Mouse (Mus musculus) embryo, embryonic 11 days (tissue): ENCODE data around the gene Mrps27.
A peak's percentile ranks its signal among the peaks of the same experiment; 100 is the strongest.
"Not testable (repeated sequence)": the region's sequence is repeated elsewhere in the genome, so short reads cannot be mapped to it uniquely, and the experiment has no call there.

Experiments used
- DNase-seq: peaks from one replicate; pipeline ENCODE4 v3.0.0-alpha.2; 2015

The Mrps27 gene

GRCm38 (mm10) chr13:99344599-99345575, at the start of gene Mrps27, which contains the start of gene Ptcd2:
TSS of gene Mrps27 (plus strand) at chr13:99344786.
TSS of gene Ptcd2 (minus strand) at chr13:99344705.
- peak; percentile 97 for DNase-seq

- no peak for DNase-seq
Measured at GRCm38 (mm10) chr13:99299921-99300320, 44.7 kb upstream of the Mrps27 start.

GRCm38 (mm10) chr13:99303846-99304245, 40.7 kb upstream of the Mrps27 start:
- DNase-seq = no peak

DNA sequence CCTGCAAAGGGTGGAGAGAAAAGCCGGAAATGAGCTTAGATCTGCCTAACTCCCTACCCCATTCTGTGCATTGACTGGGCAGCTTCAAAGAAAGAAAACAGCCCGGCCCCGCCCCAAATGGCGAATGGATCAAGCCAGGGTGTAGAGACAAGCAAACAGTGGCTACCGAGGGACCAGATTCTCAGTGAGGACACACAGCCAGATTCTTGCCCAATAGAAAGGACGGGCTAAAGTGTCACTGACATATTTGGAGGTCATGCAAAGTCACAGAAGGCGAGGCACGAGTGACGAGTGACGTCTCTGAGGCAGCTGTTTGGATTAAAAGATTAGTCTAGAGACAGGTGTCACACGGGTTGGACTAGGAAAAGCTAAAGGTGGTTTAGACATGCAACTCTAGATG, 40.2 kb upstream of the Mrps27 start:
- no peak for DNase-seq

DNA sequence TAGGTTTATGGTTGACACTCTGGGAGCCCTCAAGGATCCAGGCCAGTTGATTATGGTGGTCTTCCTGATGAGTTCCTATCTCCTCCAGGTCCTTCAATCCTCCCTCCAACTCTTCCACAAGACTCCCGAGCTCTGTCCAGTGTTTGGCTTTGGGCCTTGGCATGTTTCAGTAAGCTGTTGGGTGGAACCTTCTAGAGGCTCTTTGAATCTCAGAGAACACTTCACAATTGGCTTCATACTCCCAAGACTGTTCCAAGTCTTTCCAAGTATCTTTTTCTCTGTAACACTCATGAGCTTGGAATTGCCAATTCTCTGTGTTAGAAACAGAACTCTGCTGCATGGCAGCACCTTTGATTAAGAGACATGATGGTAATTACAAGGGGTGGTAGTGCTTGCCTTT, 39.4 kb upstream of the Mrps27 start:
- DNase-seq = no peak

GRCm38 (mm10) chr13:99306164-99306563, 38.4 kb upstream of the Mrps27 start:
- no peak for DNase-seq

GRCm38 (mm10) chr13:99307930-99308359, 36.6 kb upstream of the Mrps27 start:
- no peak for DNase-seq

DNA sequence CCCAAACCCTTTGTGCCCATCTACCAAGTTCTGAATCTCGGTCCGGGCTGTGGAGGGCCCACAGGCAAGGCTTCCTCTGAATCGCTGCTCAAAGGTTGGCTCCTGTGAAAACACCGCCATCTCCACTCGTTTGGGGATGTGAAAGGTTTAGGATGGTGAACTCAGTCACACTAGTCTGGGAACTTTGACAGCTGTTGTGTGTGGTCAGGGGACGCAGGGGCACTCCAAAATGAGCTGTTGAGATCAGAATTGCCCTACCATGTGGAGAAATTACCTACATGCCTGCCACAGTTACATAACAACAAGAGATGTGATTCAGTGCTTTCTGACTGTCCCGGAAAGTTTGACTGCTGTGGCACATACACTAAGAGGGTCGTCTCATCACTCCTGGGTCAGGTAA, 36.2 kb upstream of the Mrps27 start:
- no peak for DNase-seq

- DNase-seq = no peak
Measured at GRCm38 (mm10) chr13:99314098-99314497, 30.5 kb upstream of the Mrps27 start.

DNA sequence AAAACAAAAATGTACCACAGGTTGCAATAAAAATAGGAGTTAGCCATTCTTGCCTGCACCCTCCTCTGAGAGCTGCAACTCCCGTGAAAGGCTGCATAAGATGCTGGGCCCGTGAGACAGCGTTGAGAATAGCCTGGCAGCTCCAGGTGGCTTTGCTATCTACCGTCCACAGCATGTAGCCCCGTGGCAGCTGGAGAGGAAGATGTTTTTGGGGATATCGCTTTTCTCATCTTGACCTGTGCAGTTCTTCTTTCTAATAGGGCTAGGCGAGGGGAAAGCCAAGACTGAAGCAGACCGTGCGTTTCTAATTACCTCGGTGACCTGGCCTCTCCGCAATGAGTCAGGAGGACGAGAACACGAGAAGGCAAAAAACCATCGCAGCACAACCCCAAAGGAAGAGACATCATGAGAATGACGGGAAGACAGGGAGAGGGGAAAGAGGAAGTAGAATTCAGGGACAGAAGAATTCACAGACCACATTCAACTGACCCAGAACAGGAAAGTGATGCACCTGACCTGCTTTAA, 29.9 kb upstream of the Mrps27 start:
- no peak for DNase-seq

DNA sequence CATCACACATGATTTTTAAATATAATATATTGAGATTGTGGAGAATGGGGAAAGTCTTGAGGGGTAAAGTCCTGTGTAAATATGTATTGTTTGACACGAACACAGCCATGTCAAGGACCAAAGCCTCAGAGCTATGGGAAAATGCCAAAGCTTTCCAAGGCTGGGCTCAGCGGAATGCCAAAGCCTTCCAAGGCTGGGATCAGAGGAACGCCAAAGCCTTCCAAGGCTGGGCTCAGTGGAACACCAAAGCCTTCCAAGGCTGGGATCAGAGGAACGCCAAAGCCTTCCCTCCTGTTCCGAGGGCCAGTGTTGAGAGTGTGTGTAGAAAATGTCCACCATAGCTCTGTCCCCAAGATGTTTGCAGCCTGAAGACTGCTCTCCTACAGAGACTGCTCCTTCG, 28.2 kb upstream of the Mrps27 start:
- no peak for DNase-seq

DNA sequence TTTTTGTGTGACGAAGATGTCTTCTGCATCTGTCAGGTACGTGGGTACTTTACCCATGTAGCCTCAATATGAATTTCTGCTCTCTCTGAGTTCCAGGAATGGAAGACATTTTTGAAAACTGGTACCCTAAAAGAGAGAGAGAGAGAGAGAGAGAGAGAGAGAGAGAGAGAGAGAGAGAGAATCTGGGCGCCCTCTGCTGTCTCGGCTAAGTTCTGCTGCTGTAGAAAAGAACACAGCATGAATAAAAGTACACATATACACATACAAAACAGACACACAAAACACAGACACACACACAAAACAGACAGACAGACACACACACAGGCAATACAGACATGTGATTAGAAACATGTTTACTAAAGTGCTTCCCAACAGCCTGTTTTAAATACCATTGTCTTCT, 27.5 kb upstream of the Mrps27 start:
- peak; percentile 50 for DNase-seq

- no peak for DNase-seq
Measured at GRCm38 (mm10) chr13:99320453-99320852, 24.1 kb upstream of the Mrps27 start.

DNA sequence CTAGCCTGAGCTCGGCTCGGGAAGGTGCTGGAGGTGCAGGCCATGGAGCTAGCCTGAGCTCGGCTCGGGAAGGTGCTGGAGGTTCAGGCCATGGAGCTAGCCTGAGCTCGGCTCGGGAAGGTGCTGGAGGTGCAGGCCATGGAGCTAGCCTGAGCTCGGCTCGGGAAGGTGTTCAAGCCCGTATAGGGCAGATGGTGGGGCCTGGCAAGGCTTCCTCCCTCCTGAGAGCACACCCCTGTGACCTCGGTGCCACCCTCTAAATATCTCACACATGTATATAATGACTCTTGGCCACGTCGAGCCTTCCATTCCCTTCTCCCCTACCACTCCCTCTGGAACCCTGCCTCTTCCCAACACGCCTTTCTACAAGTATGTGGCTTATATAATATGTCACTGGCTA, 21.7 kb upstream of the Mrps27 start:
- not testable (repeated sequence) for DNase-seq

DNA sequence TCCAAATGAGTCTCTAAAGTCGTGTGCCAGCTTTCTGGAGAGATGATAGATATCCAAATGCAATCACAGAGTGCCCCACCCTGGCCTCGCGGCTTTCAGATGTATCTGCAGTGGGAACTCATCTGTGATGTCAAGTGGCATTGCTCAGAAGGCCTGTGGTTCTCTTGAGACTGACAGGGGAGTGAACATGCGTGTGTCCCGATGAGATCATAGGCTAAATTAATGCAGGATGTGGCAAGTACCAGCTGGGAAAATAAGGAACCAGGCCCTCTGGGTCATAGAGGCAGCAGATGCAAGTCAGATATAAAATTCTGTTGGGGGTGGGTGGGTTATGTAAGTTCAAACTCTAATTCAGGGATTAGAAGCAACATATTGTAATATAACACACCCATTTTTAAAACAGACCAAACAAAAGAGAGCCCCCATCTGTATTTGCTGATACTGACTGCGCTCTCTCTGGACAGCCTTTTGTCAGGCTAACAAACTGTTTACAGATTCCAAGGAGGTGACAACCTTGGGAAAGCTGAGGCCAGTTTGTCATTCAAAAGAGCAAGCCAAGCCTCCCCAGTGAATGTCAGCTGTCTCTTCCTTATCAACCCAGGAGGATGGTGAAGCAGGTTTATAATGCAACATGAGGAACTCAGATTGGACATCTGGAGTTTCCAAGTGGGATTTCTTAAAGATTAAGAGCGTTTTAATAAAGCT, 20.8 kb upstream of the Mrps27 start:
- no peak for DNase-seq

- not testable (repeated sequence) for DNase-seq
Measured at GRCm38 (mm10) chr13:99324337-99324685, 20.3 kb upstream of the Mrps27 start.

DNA sequence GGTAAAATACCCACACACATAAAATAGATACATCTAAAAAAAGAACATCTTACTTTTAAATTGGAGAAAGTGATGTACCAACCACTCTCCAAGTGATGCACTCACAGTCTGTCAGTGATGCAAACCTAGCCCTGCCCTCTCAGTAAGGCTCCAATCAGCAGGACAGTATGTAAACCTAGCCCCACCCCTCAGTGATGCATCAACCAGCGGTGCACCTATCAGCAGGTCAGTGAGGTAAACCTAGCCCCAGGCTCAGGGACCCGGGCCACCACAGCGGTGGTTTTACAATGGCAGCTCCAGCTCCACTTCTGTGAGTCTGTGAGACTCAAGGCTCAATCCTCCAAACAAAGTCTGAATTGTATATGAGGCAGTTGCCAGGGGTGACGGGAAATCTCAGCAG, 13.3 kb upstream of the Mrps27 start:
- no peak for DNase-seq

DNA sequence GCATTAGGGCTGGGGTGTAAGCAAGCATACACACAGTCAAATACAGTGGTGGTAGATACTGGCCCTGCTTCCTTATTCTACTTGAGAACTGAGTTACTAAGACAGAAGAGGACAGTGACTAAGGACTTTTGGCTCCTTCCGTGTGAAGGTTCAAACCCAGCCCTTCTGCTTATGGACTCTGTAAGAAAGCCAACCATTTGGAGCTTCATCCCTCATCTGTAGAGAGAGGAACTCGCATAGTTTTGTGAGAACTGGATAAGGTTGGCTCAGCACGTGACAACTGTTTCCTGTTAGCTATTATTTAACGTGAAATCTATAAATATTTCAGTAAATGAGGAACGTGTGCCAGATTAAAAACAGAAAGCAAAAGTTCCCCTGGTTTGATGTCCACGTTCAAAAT, 7.1 kb upstream of the Mrps27 start:
- DNase-seq = no peak

GRCm38 (mm10) chr13:99341504-99341903, 3.1 kb upstream of the Mrps27 start:
- no peak for DNase-seq

- DNase-seq = no peak
Measured at GRCm38 (mm10) chr13:99343876-99344598, 549 bp upstream of the Mrps27 start.

DNA sequence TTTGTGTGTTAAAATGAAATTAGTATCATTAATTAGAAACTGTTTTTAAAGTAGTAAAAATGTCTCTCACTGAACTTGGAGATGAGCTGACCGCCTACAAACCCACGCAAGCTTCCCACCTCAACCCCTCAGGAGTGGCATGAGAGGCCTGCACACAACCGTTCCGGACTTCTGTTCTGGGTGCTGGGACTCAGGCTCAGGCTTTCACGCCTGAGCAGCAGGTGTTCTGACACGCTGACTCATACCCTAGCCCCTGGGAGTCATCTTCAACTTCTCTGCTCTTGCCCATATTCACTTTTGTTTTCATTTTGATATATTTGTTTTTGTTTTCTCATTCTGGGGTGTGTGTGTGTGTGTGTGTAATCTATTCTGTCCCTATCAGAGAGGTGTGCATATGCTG, 5.4 kb downstream of the Mrps27 start:
- DNase-seq = no peak

DNA sequence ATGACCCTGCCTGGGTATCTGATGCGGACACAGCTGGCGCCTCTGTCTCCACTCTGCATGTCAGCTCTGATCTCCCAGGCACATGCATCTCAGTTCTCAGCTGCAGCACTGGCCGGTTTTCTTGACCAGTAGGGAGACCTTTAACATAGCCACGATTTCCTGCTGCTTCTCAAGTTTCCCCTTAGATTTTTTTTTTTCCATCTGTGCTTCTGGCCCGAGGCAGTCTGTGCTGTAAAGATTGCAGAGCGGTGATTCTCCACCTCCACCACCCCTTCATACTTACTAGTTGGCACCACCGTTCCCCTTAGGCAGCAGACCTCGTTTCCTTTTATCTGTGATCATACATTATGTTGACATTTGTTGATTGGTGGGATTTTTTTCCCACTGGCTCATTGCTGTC, 6.6 kb downstream of the Mrps27 start:
- no peak for DNase-seq

DNA sequence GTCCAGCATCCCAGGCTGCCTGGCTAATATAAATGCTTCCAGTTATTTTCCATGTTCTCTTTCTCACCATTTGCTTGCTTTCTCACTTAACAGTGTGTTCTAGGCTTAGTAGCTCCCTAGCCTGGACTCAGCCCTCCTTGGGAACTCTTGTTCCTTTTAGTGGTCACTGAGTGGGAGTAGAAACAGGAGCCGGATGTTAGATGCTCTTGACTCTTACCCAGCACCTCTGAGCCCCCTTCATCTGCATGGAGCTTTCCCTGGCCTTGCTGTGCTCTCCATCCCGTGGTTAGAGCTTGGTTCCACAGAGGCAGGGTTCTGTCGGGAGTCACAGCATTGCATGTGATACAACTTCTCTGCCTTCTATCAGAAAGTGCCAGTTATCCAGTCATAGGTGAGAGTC, 7.0 kb downstream of the Mrps27 start:
- DNase-seq = no peak
